Mouse (Mus musculus) kidney, postnatal 4 days (tissue): ENCODE data around the gene Apbb1ip.
"Not testable (repeated sequence)": the region's sequence is repeated elsewhere in the genome, so short reads cannot be mapped to it uniquely, and the experiment has no call there.

Experiments used
- DNase-seq, 2 experiments: peaks; one replicate each; pipeline ENCODE4 v3.0.0; 2021; ENCODE audit warnings: mixed read lengths in 2 of 2

Gene Apbb1ip

DNA sequence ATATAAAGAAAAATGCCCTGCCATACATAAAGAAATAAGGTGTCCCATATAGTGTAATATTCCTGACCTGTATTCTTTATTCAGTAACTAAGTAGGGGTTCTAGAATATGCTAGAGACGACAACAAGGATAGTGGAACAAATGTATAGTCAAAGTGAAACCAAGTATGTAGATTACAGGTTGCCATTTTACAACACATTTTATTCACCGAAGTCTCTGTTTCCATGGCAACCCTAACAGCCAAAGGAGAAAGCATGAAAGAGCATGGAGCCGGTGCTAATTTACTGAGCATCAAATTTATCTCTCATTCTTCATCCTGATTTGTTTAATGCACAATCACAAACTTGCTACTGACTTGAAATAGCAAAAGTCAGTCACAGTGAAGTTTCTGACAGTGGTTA is 83.6 kb downstream of the Apbb1ip start:
- no peak for DNase-seq

DNA sequence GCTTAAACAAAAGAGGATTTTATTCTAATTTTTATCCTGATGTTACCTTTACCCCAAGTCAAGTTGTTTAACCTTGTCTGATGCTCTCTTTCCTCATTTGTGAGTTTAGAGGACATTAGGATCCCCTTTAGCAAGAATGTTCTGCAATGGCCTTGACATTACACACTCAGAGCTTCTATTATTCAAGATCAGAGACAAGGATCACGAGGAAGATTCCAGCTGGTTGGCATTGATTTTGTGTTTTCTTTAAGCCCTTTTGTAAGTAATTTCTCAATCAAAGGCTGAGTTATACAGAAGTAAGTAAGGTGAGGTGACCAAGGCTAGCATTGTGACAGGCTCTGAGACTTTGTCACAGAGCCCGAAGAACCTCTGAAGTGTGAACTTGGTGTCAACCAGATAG is 88.3 kb downstream of the Apbb1ip start:
- no peak for DNase-seq

DNA sequence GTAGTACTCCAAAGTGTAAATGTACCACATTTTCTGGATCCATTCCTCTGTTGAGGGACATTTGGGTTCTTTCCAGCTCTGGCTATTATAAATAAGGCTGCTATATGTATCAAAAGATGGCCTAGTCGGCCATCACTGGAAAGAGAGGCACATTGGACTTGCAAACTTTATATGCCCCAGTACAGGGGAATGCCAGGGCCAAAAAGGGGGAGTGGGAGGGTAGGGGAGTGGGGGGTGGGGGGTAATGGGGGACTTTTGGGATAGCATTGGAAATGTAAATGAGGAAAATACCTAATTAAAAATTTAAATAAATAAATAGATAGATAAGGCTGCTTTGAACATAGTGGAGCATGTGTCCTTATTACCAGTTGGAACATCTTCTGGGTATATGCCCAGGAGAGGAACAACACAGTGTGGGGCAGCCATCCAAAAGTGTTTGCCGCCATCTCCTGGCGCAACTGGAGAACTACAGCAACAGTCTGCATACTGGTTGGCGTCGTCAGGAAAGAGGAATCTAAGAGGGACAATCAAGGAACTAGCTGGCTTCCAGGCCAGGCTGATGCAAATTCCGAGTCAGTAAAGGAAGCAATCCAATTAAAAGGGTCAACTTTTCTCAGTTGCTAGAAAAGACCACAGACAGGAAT is 90.6 kb downstream of the Apbb1ip start:
- peak; percentile 75 to 78 for DNase-seq

DNA sequence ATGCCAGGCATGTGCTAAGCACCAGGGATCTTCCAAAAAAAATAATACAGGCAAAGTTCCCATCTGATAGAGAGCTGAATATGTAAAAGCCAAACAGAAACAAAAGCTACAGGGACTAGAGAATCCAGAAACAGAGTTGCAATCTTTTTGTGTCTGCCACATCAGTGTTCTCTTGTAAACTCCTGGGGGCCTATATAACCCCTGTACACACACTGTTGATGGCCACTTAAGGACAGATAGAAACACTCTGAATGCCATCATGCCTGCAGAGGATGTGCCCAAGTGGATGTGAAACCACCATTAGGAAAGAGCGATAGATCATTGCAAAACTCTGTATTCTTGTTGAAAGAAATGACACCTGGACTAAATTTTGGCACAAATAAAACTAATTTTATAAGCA is 91.9 kb downstream of the Apbb1ip start:
- DNase-seq, result no peak

DNA sequence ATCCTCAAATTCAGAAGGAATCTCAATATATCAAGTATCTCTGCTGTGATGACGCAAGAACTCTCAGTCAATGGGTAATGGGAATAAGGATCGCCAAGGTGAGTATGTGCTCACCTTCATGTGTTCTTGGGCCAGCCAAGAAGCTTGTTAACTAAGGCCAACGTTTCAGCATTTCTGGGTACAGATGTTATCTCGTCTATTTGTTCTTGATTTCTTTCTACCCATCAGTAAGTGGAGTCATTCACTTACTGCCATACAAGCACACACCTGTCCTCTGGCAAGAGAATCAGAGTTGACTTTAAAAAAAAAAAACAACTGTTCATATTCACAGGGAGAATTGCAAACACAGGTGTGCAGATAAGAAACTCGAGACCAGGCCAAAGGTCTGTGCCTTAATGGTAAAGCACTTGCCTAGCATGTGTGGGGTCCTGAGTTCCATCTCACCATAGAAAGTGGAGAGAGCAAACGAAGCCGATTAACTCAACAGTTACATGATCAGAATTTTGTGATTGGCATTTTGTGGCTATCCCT is 93.1 kb downstream of the Apbb1ip start:
- DNase-seq, result no peak

DNA sequence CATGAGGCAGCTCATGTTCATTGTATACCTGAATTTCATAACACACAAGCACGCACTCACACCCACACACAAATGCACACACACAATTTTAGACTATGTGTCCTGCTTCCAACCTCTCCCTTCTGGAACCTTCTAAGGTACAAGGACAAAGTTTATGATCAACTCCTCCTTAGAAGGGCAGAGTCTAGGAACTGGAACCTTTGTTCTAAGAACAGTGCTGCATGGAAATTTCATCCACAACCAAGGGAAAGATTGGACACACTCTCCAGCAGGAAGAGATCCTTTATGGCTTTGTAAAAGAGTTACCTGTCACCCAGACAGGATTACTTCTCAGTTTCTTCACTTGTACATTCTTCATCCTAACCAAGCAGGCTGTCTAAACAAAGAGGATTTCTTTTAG is 99.3 kb downstream of the Apbb1ip start:
- DNase-seq, result no peak

DNA sequence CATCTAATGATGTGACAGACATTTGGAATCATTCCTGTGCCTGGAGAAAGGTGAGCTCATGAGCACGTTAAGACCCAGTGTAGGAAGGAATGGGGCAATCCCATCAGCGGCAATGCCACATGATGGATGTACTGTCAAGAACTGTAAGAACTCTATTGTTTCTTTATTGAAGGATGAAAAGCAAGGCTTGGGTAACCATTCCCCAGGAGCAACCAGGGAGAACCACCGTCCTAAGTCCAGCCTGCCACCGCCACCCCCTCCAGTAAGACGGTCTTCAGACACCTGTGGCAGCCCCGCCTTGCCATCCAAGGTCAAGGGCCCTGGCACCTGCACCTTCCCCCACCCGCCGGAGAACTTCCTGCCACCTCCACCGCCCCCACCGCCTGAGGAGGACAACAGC is 100.7 kb downstream of the Apbb1ip start:
- peak; percentile 53 to 76 for DNase-seq

DNA sequence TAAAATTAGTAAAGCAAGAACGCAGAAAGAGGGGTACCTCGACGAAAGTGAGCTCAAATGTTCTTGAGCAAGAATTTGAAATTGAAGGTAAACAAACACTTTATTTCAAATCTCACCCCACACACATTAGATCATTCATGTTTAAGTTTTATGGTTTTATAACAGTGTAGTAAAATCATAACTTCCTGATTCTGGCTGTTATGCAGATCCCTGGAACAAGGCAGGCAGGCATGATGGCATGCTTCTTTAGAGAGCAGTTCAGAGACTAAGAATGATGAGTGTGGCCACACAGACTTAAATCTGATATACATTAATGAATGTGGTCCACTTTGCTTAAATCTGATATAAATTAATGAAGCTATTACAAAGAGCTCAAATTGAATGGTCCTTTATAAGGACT is 102.7 kb downstream of the Apbb1ip start:
- no peak for DNase-seq

DNA sequence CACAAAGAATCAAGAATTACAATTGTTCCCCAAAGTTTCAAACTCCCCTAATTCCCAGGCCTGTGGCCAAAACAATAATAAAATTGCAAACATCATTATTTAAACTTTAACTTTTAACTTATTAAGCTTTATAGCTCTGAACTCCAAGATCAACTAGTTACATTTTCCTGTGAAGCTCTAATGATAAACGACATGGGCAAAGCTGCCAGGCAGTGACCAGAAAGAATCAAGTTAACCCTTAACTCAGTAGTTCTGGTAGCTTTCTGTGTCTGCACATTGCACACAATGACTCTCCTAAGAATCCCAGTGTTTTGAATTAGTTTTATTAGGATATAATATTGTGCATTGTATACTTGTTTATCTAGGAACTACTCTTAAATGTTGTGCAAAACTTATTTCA is 104.9 kb downstream of the Apbb1ip start:
- no peak for DNase-seq

DNA sequence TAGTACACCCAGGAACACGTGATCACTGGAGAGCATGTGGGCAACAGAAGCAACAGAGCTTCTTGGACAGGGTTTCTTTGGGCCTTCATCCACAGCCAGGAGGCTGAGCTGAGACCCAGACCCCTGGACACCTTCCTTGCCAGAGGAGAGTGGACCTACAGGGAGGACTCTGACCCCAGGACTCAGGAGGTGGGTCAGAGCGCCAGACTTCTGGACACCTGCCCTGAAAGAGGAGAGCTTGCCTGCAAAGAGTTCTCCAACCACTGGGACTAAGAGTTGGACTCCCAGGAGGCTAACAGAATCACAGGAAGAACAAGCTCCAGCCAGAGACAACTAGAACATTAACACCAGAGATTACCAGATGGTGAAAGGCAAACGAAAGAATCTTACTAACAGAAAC is 106.8 kb downstream of the Apbb1ip start:
- not testable (repeated sequence) for DNase-seq

DNA sequence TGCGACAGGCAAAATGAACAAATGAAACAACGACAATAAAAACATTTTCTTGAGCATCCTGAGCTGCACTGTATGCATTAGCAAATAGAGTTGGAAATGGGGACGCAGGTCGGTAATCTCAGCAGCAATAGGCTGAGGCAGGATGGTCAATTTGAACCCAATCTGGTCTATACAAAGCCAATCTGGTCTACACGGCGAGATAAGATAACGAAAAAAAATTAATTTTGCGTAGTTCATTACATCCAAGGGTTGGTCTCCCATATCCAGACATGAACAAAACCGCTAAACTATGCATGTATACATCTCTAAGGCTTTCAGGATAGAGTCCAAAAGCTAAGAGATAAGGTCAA is 121.0 kb downstream of the Apbb1ip start:
- DNase-seq, result no peak

DNA sequence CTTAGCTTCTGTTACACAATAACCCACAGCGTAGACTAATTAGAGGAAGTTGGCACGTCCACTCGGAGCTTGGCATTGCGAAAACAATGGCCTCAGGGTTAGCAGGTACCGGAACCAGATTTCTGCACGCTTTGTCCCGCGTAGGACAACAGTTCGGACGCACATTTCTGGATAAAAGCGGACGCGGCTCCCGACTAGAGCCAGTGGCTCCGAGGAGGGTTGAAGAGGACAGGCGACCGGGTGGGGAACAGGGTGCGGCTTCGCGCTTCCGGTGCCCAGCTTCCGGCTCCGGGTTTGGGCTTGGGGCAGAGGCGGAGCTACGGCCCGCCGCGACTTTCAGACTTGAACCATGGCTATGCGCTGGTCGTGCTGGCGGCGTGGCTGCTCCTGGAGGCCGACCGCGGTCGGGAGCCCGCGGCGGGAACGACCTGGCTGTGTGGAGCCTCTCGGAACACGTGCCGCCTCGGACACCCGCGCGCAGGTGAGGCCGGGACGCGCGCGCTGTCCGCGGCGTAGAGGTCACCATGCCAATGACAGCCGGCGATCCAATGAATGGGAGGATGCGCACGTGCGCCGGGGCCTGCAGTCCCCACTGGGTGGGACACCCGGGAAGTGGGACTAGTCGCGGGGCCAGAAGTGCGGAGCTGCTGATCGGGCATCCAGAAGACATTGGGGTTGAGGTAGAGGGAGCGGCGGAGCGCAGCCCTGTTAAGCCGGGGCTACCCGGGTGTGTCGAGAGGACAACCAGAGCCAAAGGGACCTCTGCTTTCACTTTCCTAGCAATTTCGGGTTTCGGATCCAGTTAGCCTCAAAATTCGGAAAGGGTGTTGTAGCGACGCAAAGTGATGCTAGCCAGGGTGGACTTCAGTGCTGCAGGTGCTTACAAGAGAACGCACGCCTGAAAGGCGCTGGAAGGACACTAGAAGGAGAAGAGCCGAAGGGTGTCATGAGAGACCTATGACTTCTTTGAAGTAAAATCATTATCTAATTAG is 121.7 kb downstream of the Apbb1ip start, which contains the start of gene Pdss1:
Pdss1 (plus strand) TSS at position 241 of the 992 bp plus-strand sequence.
- peak; percentile 91 to 94 for DNase-seq

DNA sequence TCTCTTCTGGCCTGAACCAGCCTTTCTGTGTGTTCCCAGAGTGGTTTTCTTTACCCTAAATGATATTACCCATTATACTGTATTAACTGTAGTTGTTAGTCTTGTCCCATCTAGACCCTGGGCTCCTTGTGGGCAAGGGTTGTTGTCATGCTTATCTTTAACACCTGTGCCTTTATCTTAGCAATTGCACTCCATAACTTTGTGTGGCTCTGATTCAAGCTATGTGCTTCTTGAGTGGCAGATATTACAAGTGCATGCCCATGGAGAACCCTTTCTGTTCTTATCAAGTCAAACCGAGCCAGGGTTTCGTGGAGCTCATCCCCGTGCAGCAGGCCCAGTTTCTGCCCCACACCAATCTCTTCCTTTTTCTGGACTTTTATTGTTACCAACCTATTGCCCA is 130.1 kb downstream of the Apbb1ip start:
- no peak for DNase-seq

DNA sequence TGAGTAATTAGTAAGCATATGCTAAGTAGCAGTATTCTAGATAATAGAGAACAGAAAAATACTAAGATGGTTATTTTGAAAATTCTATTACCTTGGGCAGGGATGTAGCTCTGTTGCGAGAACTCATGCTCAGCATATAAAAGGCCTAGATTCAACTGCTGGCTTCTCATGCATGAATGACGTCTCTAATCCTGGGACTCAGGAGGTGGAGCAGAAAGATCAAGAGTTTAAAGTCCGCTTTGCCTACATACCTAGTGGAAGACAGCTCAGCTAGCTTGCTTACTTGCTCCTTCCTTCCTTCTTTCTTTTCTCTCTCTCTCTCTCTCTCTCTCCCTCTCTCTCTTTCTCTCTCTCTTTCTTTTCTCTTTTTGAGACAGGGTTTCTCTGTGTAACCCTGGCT is 140.5 kb downstream of the Apbb1ip start:
- DNase-seq, result no peak

DNA sequence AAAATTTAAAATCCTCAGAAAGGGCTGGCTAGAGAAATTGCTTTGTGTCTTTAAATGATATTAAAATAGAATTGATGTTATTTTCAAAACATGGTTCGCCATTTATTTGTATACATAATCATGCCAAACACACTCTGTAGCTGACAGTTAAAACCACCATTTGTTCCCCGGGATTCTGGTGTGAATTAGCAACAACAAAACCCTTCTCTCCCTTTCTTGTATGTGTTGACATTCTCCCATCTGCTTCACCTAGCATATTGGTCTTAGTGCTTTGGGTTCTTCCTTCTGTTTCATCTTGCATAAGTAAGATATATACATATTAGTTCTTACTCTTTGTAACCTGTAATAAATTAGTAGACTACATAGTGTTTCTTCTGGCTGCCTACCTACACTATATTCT is 144.8 kb downstream of the Apbb1ip start:
- no peak for DNase-seq
